Mouse (Mus musculus) T-cell, adult 2 months (primary cell): ENCODE measurements around the gene Gpr180.
"Not testable (repeated sequence)": the region's sequence is repeated elsewhere in the genome, so short reads cannot be mapped to it uniquely, and the experiment has no call there.

Experiments
- DNase-seq: peaks from one replicate; pipeline ENCODE4 v3.0.0; 2022; ENCODE audit warnings: low spot score

The Gpr180 gene

GRCm38 (mm10) chr14:118152294-118152651, 15.3 kb downstream of the Gpr180 start:
- DNase-seq, result no peak

GRCm38 (mm10) chr14:118156056-118156455, 19.1 kb downstream of the Gpr180 start:
- DNase-seq, result not testable (repeated sequence)

- no peak for DNase-seq
Observed at GRCm38 (mm10) chr14:118156740-118157139, 19.8 kb downstream of the Gpr180 start.

GRCm38 (mm10) chr14:118157146-118157545, 20.2 kb downstream of the Gpr180 start:
- DNase-seq, result peak; percentile 62

- no peak for DNase-seq
Observed at GRCm38 (mm10) chr14:118161751-118162150, 24.8 kb downstream of the Gpr180 start.

GRCm38 (mm10) chr14:118162640-118163039, 25.7 kb downstream of the Gpr180 start:
- no peak for DNase-seq

GRCm38 (mm10) chr14:118168776-118169175, 31.8 kb downstream of the Gpr180 start:
- DNase-seq, result no peak

GRCm38 (mm10) chr14:118173590-118174203, 36.7 kb downstream of the Gpr180 start:
- DNase-seq, result peak; percentile 76

- no peak for DNase-seq
Observed at GRCm38 (mm10) chr14:118175071-118175693, 38.2 kb downstream of the Gpr180 start.

- DNase-seq, result no peak
Observed at GRCm38 (mm10) chr14:118175694-118176085, 38.7 kb downstream of the Gpr180 start.

GRCm38 (mm10) chr14:118179251-118179650, 42.3 kb downstream of the Gpr180 start:
- DNase-seq, result no peak

GRCm38 (mm10) chr14:118179701-118180100, 42.7 kb downstream of the Gpr180 start:
- no peak for DNase-seq

- peak; percentile 76 for DNase-seq
Observed at GRCm38 (mm10) chr14:118180117-118180557, 43.2 kb downstream of the Gpr180 start.

- no peak for DNase-seq
Observed at GRCm38 (mm10) chr14:118180711-118181177, 43.8 kb downstream of the Gpr180 start.

GRCm38 (mm10) chr14:118191442-118191841, 54.5 kb downstream of the Gpr180 start:
- no peak for DNase-seq

GRCm38 (mm10) chr14:118193001-118193628, 56.2 kb downstream of the Gpr180 start:
- no peak for DNase-seq

- DNase-seq, result no peak
Observed at GRCm38 (mm10) chr14:118193663-118194062, 56.7 kb downstream of the Gpr180 start.

GRCm38 (mm10) chr14:118194219-118194914, 57.4 kb downstream of the Gpr180 start:
- DNase-seq, result no peak

- DNase-seq, result no peak
Observed at GRCm38 (mm10) chr14:118197063-118197462, 60.1 kb downstream of the Gpr180 start.

GRCm38 (mm10) chr14:118200731-118201130, 63.8 kb downstream of the Gpr180 start:
- DNase-seq, result no peak

GRCm38 (mm10) chr14:118202006-118202405, 65.0 kb downstream of the Gpr180 start:
- no peak for DNase-seq

GRCm38 (mm10) chr14:118203031-118203430, 66.1 kb downstream of the Gpr180 start:
- DNase-seq, result peak; percentile 49

- no peak for DNase-seq
Observed at GRCm38 (mm10) chr14:118207347-118207746, 70.4 kb downstream of the Gpr180 start.
